Mouse (Mus musculus) midbrain, embryonic 10.5 days (tissue): ENCODE data around the gene Rbfox1. TPM values are rescaled to one million over a fixed set of nuclear protein-coding genes. Genes with fewer than 3 reads are reported as not detected.

Experiments used
- DNase-seq: peaks from one replicate; pipeline ENCODE4 v3.0.0-alpha.2; 2017; ENCODE audit warnings: low spot score
- H3K27ac ChIP-seq: fragments of 300-500 bp; sonication (generic); replicated peaks from 2 replicates; pipeline ENCODE4 v1.5.1; 2016; ENCODE audit warnings: mild to moderate bottlenecking
- H3K27me3 ChIP-seq: fragments of 300-500 bp; sonication (generic); 2 replicates; pipeline ENCODE4 v1.6.1; 2016; ENCODE audit warnings: low read depth, mild to moderate bottlenecking; ENCODE audit not compliant: poor library complexity, severe bottlenecking
- H3K36me3 ChIP-seq: fragments of 300-500 bp; sonication (generic); 2 replicates; pipeline ENCODE4 v1.6.1; 2016; ENCODE audit warnings: mild to moderate bottlenecking, moderate library complexity
- H3K4me1 ChIP-seq: fragments of 300-500 bp; sonication (generic); 2 replicates; pipeline ENCODE4 v1.6.1; 2016
- H3K4me3 ChIP-seq: fragments of 300-500 bp; sonication (generic); 2 replicates; pipeline ENCODE4 v1.5.1; 2016; ENCODE audit warnings: mild to moderate bottlenecking, moderate library complexity
- H3K9me3 ChIP-seq: fragments of 300-500 bp; sonication (generic); replicated peaks from 2 replicates; pipeline ENCODE4 v1.6.1; 2016; ENCODE audit warnings: mild to moderate bottlenecking
- WGBS: fragments of 180-500 bp; shearing (Covaris S2); methylation state at CpG from one replicate; pipeline ENCODE4 v1.1.7; 2016; 5-methylcytosine and 5-hydroxymethylcytosine counted together
- polyA plus RNA-seq: library from polyadenylated mRNA; unstranded; fragments of >200 nt; fragmentation: Nextera tagmentation; extraction: Ambion mirVana; gene quantifications from 2 replicates; pipeline ENCODE4 v1.2.1, GENCODE M21; 2016

The Rbfox1 gene
- polyA plus RNA-seq, 1 experiment from 2014 or later, result 2.5 TPM

DNA sequence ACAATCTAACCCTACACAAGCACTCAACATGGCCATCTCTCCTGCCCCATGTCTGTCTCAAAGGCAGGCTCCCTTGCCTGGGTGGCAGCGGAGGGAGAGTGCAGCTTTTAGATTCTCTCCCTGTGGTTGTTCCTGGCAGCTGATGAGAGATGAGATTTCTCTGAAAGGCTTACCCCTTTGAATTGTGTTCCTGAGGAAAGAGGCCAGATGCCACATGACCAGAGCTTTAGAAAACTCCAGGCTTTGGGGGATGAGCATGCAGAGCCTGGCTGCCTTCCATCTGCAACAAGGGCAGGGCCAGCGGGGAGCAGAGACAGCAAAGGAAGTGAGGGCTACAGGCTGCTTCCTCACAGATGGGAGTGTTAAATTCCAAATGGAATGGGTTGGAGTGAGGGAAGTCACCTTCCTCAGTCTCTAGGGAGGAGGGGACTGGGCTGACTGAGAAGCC is 26.7 kb downstream of the Rbfox1 start:
- Histone ChIP-seq H3K27me3 (no peaks in the 10 kb centered on the region), H3K4me1 (peaks cover 6% of the 10 kb centered on the region), H3K27ac (peak overlapping the region; percentile 35; the same call in 1 of the 2 replicates), H3K4me3 (no peak overlapping the region), H3K9me3 (no peaks in the 10 kb centered on the region), H3K36me3 (no peaks in the 10 kb centered on the region)
- WGBS, result 31% methylated on average over 2 of the region's 2 CpGs
- DNase-seq, result peak; percentile 18

GRCm38 (mm10) chr16:5917937-5918336 is 32.8 kb downstream of the Rbfox1 start:
- DNase-seq, result no peak
- Histone ChIP-seq H3K4me1 (no peaks in the 10 kb centered on the region), H3K27me3 (no peaks in the 10 kb centered on the region), H3K27ac (no peak overlapping the region), H3K36me3 (no peaks in the 10 kb centered on the region), H3K4me3 (no peak overlapping the region), H3K9me3 (no peaks in the 10 kb centered on the region)

DNA sequence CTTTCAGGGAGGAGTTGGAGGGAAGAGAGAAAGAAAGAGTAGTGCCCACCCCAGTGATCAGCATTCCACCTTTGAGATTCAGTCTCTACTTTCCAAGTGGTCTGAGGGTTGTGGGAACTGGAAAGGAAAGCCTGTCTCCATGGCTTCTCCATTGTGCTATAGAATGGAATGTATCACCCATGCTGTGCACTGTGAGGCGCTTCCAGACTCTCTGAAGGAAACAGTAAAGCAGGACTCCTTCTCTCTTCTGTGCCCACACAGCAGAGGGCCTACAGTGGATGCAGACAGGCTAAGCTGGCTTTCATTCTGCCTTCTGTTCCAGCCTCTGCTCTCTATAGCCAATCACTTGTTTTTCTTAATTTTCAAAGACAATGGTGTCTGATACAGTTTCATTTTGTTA is 41.8 kb downstream of the Rbfox1 start:
- Histone ChIP-seq H3K4me3 (no peak overlapping the region), H3K36me3 (no peaks in the 10 kb centered on the region), H3K27me3 (no peaks in the 10 kb centered on the region), H3K4me1 (peaks cover 17% of the 10 kb centered on the region), H3K27ac (peak overlapping the region; percentile 38), H3K9me3 (no peaks in the 10 kb centered on the region)
- DNase-seq, result peak; percentile 14
- WGBS, result 0% methylated on average over 1 of the region's 1 CpGs

GRCm38 (mm10) chr16:5931680-5932079 is 46.5 kb downstream of the Rbfox1 start:
- H3K4me3 ChIP-seq, result no peak overlapping the region
- peaks cover 14% of the 10 kb centered on the region for H3K4me1 ChIP-seq
- WGBS, result 27% methylated on average over 7 of the region's 7 CpGs

GRCm38 (mm10) chr16:5940016-5940415 is 54.9 kb downstream of the Rbfox1 start:
- no peak for DNase-seq
- H3K27me3 ChIP-seq, result no peaks in the 10 kb centered on the region
- H3K27ac ChIP-seq, result no peak overlapping the region
- no peaks in the 10 kb centered on the region for H3K36me3 ChIP-seq
- H3K4me1 ChIP-seq, result no peaks in the 10 kb centered on the region
- WGBS, result 66% methylated on average over 4 of the region's 4 CpGs
- no peak overlapping the region for H3K4me3 ChIP-seq
- no peaks in the 10 kb centered on the region for H3K9me3 ChIP-seq

More at GRCm38 (mm10) chr16:5931680-5932079, 46.5 kb downstream of the Rbfox1 start:
- Histone ChIP-seq H3K27me3 (no peaks in the 10 kb centered on the region), H3K36me3 (no peaks in the 10 kb centered on the region), H3K9me3 (no peaks in the 10 kb centered on the region), H3K27ac (no peak overlapping the region)
- peak; percentile 75 for DNase-seq

GRCm38 (mm10) chr16:5945682-5946081 is 60.5 kb downstream of the Rbfox1 start:
- Histone ChIP-seq H3K27me3 (no peaks in the 10 kb centered on the region), H3K36me3 (no peaks in the 10 kb centered on the region), H3K4me1 (no peaks in the 10 kb centered on the region), H3K4me3 (no peak overlapping the region), H3K27ac (no peak overlapping the region), H3K9me3 (no peaks in the 10 kb centered on the region)
- DNase-seq, result no peak
- WGBS, result 68% methylated on average over 1 of the region's 1 CpGs

- 83% methylated on average over 3 of the region's 3 CpGs for WGBS
- Histone ChIP-seq H3K27ac (no peak overlapping the region), H3K27me3 (no peaks in the 10 kb centered on the region), H3K36me3 (no peaks in the 10 kb centered on the region), H3K9me3 (no peaks in the 10 kb centered on the region), H3K4me1 (no peaks in the 10 kb centered on the region), H3K4me3 (no peak overlapping the region)
- DNase-seq, result no peak
These were observed 68.0 kb downstream of the Rbfox1 start for GRCm38 (mm10) chr16:5953106-5953505.

- no peak for DNase-seq
- Histone ChIP-seq H3K4me3 (no peak overlapping the region), H3K27me3 (no peaks in the 10 kb centered on the region), H3K9me3 (no peaks in the 10 kb centered on the region), H3K4me1 (no peaks in the 10 kb centered on the region), H3K36me3 (no peaks in the 10 kb centered on the region), H3K27ac (no peak overlapping the region)
- 78% methylated on average over 4 of the region's 4 CpGs for WGBS
These were observed 72.3 kb downstream of the Rbfox1 start for GRCm38 (mm10) chr16:5957418-5957817.

- 87% methylated on average over 3 of the region's 3 CpGs for WGBS
- no peak for DNase-seq
- no peaks in the 10 kb centered on the region for H3K27me3 ChIP-seq
- H3K4me3 ChIP-seq, result no peak overlapping the region
- H3K9me3 ChIP-seq, result no peaks in the 10 kb centered on the region
- no peak overlapping the region for H3K27ac ChIP-seq
- H3K4me1 ChIP-seq, result no peaks in the 10 kb centered on the region
- H3K36me3 ChIP-seq, result no peaks in the 10 kb centered on the region
These were observed 76.6 kb downstream of the Rbfox1 start for GRCm38 (mm10) chr16:5961786-5962185.

DNA sequence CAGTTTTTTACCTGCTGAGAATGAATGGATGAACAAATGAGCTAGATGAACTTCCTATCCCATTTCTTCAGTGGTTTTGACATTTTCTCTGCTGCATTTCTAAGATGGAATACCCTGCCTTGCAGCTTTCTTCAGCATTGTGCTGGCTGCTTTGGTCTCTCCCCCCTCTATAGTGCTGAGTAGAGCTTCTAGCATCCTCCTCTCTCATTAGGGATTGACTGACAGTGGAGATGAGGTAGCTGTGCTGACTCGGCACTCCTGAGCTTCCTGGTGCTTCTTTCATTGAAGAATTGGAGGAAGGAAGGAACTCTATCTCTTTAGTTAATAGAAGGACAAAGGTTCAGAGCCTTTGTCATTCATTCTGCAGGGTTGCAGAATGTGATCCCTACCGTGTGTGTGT is 89.0 kb downstream of the Rbfox1 start:
- Histone ChIP-seq H3K27me3 (no peaks in the 10 kb centered on the region), H3K9me3 (no peaks in the 10 kb centered on the region), H3K4me1 (no peaks in the 10 kb centered on the region), H3K36me3 (no peaks in the 10 kb centered on the region), H3K27ac (no peak overlapping the region), H3K4me3 (no peak overlapping the region)
- 67% methylated on average over 2 of the region's 2 CpGs for WGBS
- DNase-seq, result no peak

GRCm38 (mm10) chr16:5992045-5993011 is 107.2 kb downstream of the Rbfox1 start:
- Histone ChIP-seq H3K27ac (no peak overlapping the region), H3K9me3 (no peaks in the 10 kb centered on the region), H3K36me3 (no peaks in the 10 kb centered on the region), H3K27me3 (0 out of 2 replicates have a peak, but pooled peaks cover 4% of the 10 kb centered on the region), H3K4me1 (peaks cover 30% of the 10 kb centered on the region), H3K4me3 (no peak overlapping the region)
- 48% methylated on average over 10 of the region's 10 CpGs for WGBS
- DNase-seq, result no peak

DNA sequence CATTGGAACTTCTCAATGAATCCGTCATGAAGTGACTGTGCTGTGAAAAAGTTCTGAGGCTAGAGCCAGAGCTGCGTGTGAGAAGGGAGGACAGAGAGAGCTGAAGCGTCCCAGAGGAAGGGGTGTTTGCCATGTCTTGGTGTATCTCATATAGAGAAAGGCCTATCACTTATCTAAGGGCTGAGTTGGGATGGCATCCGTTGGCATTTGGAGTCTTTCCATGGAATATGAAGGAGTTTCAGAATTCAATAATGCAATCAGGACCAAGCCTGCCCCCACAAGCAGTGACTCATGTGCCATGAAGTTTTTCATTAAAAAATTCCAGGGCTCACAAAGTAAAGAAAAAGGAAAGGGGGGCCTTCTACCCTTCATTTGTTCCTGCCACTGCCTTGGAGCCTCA is 112.0 kb downstream of the Rbfox1 start:
- no peak for DNase-seq
- 51% methylated on average over 4 of the region's 4 CpGs for WGBS

GRCm38 (mm10) chr16:5997651-5998050 is 112.5 kb downstream of the Rbfox1 start:
- DNase-seq, result no peak
- H3K36me3 ChIP-seq, result no peaks in the 10 kb centered on the region
- H3K4me1 ChIP-seq, result peaks cover 21% of the 10 kb centered on the region
- 87% methylated on average over 4 of the region's 4 CpGs for WGBS
- H3K27me3 ChIP-seq, result 0 out of 2 replicates have a peak, but pooled peaks cover 4% of the 10 kb centered on the region
- no peaks in the 10 kb centered on the region for H3K9me3 ChIP-seq
- no peak overlapping the region for H3K4me3 ChIP-seq
- H3K27ac ChIP-seq, result no peak overlapping the region

More for the DNA sequence above, 112.0 kb downstream of the Rbfox1 start:
- Histone ChIP-seq H3K27ac (no peak overlapping the region), H3K9me3 (no peaks in the 10 kb centered on the region), H3K4me3 (no peak overlapping the region), H3K36me3 (no peaks in the 10 kb centered on the region), H3K27me3 (0 out of 2 replicates have a peak, but pooled peaks cover 4% of the 10 kb centered on the region), H3K4me1 (peaks cover 26% of the 10 kb centered on the region)
